Mouse (Mus musculus) R1 (cell line): ENCODE results near the gene Wfdc10.
"Not testable (repeated sequence)": the region's sequence is repeated elsewhere in the genome, so short reads cannot be mapped to it uniquely, and the experiment has no call there.

Source experiments
- DNase-seq: peaks from one replicate; pipeline ENCODE4 v3.0.0-alpha.2; 2018; ENCODE audit warnings: low read depth, low spot score

The Wfdc10 gene

GRCm38 (mm10) chr2:164655858-164656257 is at the start of gene Wfdc10:
Gene Wfdc10 (plus strand): TSS chr2:164656046.
- DNase-seq, result peak; percentile 81

- DNase-seq, result no peak
Measured at GRCm38 (mm10) chr2:164608781-164609180, 47.1 kb upstream of the Wfdc10 start.

- DNase-seq, result not testable (repeated sequence)
Measured at GRCm38 (mm10) chr2:164613471-164613870, 42.4 kb upstream of the Wfdc10 start, which contains the start of the genes Wfdc6b and Wfdc8. Gene Wfdc6b (plus strand): TSS chr2:164613522. Gene Wfdc8 (minus strand): TSS chr2:164613626.

- no peak for DNase-seq
Measured at GRCm38 (mm10) chr2:164615386-164615785, 40.5 kb upstream of the Wfdc10 start.

GRCm38 (mm10) chr2:164619050-164619449 is 36.8 kb upstream of the Wfdc10 start:
- DNase-seq, result no peak

- no peak for DNase-seq
Measured at GRCm38 (mm10) chr2:164621775-164622174, 34.1 kb upstream of the Wfdc10 start.

GRCm38 (mm10) chr2:164635266-164635665 is 20.6 kb upstream of the Wfdc10 start:
- peak; percentile 81 for DNase-seq

- no peak for DNase-seq
Measured at GRCm38 (mm10) chr2:164638696-164639095, 17.1 kb upstream of the Wfdc10 start, which contains the start of gene Wfdc16. Gene Wfdc16 (minus strand): TSS chr2:164638796.

- DNase-seq, result peak; percentile 62
Measured at GRCm38 (mm10) chr2:164641129-164641528, 14.7 kb upstream of the Wfdc10 start.

GRCm38 (mm10) chr2:164641881-164642673 is 13.8 kb upstream of the Wfdc10 start:
- peak; percentile 42 for DNase-seq

GRCm38 (mm10) chr2:164656483-164656882 is 637 bp downstream of the Wfdc10 start, which contains the start of gene Wfdc9:
Gene Wfdc9 (minus strand): TSS chr2:164656583.
- no peak for DNase-seq

GRCm38 (mm10) chr2:164664851-164665250 is 9.0 kb downstream of the Wfdc10 start:
- DNase-seq, result no peak

- DNase-seq, result no peak
Measured at GRCm38 (mm10) chr2:164670261-164670660, 14.4 kb downstream of the Wfdc10 start.

GRCm38 (mm10) chr2:164670938-164671337 is 15.1 kb downstream of the Wfdc10 start:
- DNase-seq, result no peak

GRCm38 (mm10) chr2:164673987-164674386 is 18.1 kb downstream of the Wfdc10 start, which contains the start of gene Wfdc11:
Gene Wfdc11 (minus strand): TSS chr2:164674087.
- no peak for DNase-seq

GRCm38 (mm10) chr2:164676103-164676502 is 20.3 kb downstream of the Wfdc10 start:
- peak; percentile 64 for DNase-seq

- DNase-seq, result no peak
Measured at GRCm38 (mm10) chr2:164676916-164677685, 21.3 kb downstream of the Wfdc10 start.

GRCm38 (mm10) chr2:164678848-164679625 is 23.2 kb downstream of the Wfdc10 start:
- DNase-seq, result peak; percentile 82

GRCm38 (mm10) chr2:164679906-164680305 is 24.1 kb downstream of the Wfdc10 start:
- no peak for DNase-seq

GRCm38 (mm10) chr2:164684807-164685206 is 29.0 kb downstream of the Wfdc10 start, which contains the start of gene Wfdc13:
Gene Wfdc13 (plus strand): TSS chr2:164685107.
- no peak for DNase-seq

GRCm38 (mm10) chr2:164698201-164698600 is 42.4 kb downstream of the Wfdc10 start, which contains the start of gene Spint4:
Gene Spint4 (plus strand): TSS chr2:164698501.
- peak; percentile 31 for DNase-seq
